Mouse (Mus musculus): ENCODE data around the gene Sigirr. TPM values are rescaled to one million over a fixed set of nuclear protein-coding genes. Genes with fewer than 3 reads are reported as not detected.

Sigirr gene
- 8.4 TPM for polyA plus RNA-seq (2014; fragmentation: Illumina TruSeq; extraction: RNeasy Lipid Tissue Mini Kit (QIAGEN cat#74804); ENCODE audit: low read depth, low replicate concordance)

DNA sequence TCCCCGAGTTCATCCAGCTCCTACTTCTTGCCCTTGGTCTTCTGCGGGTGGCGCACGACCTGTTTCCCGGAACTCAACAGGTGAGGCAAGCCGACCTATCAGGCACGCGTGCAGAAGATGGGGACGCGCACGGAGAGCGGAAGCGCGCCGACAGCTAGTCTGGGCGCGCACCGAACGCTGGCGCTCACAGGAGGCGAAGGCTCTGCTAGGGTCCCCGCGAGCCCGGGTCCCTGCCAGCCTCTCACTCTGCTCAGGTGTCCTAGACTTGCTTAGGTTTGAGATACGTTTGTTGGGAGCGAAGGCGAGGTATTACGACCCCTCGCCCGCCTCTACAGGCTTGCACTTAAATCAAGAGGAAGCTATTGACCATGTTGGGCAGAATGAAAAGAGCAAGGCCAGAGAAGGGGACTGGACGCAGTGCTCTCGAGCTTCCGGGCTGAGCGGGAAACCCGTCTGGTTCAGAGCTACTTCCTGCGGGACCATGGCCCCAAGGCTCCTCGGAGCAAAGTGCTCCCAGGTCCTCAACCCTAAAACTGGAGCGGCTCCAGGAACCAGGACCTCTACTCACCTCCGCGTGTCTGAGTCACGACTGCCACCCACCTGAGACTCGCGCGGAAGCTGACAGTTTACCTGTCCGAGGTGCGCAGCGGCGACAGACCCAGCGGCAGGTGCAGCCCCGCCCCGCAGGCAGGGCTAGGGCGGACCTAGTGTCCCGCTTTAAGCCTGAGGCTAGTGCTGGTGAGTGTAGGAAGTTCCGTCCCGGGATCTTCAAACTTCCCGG lies at the start of gene Sigirr:
Sigirr (minus strand) TSS at position 662 of the 781 bp plus-strand sequence.

GRCm38 (mm10) chr7:141122245-141122644 lies 21.9 kb upstream of the Sigirr start, which contains the start of gene Ptdss2:
Gene Ptdss2, plus strand, starts transcription at chr7:141122382.

DNA sequence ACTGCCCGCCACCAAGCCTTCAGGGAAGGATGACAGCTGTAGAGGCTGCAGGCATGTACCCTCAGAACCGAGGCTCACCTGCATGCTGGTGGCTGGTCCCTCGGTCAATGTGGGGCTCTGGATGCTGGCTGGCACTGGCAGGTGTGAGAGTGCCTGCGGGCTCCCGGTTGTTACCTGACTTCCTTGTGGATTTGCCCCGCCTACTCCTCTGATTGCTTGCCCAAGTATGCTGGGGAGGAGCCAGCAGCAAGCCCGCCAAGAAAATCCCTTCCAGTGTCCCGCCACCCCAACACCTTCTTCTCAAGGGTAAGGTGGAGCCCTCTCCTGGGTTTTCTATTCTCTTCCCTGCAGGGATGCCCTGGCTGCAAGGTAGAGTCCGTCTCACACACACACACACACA lies 17.3 kb upstream of the Sigirr start, which contains the start of gene Ano9:
Ano9 (minus strand) TSS at position 171 of the 400 bp plus-strand sequence.

GRCm38 (mm10) chr7:141077841-141078240 lies 22.5 kb downstream of the Sigirr start, which contains the start of gene Pkp3:
Gene Pkp3, plus strand, starts transcription at chr7:141078218.

DNA sequence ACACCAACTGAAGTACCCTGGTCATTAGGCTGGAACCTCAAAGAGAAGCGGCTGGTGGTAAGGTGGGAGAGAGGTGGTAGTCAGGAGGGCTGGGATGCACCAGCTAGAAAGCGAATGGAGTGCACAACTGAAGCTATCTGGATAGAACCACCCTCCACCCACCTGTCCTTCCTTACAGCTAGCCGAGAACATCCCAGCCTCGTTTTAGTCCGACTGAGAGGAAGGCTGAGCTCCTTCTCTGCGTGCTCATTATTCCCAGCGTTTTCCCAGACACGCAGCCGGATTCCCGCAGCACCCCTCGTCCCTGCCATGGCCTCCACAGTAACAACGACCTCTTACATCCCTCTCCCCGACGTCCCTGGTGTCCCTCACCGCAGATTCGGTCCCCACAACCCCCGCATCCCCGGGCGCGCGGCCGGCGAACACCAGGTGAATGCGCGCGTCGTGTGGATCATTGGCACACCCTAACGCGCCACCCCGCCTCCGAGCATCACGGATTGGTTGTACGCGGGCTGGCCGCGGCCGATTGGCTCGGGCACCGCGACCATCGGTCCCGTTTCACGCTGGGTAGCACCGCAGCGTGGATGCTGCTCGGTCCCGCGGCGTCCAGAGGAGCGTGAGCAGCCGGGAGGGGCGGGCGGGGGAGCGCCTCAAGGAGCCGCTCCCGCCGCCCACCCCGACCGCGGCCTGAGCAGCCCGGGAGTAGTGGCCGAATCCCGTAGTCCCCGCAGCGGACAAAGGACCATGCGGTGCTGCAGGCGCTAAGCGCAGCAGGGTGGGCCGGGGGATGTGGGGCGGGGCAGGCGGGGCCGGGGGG lies 39.7 kb downstream of the Sigirr start, which contains the start of gene B4galnt4:
B4galnt4 (plus strand) TSS at position 679 of the 817 bp plus-strand sequence.

Other genes starting within 250 kb of the Sigirr start
- not detected for gene Gm45785, start 244.2 kb downstream of the Sigirr start, polyA plus RNA-seq (2014; fragmentation: Illumina TruSeq; extraction: RNeasy Lipid Tissue Mini Kit (QIAGEN cat#74804); ENCODE audit: low read depth, low replicate concordance)
- gene Ric8a, start 243.6 kb downstream of the Sigirr start, polyA plus RNA-seq (2014; fragmentation: Illumina TruSeq; extraction: RNeasy Lipid Tissue Mini Kit (QIAGEN cat#74804); ENCODE audit: low read depth, low replicate concordance): 22.6 TPM
- 12.4 TPM for gene Bet1l, start 243.0 kb downstream of the Sigirr start, polyA plus RNA-seq (2014; fragmentation: Illumina TruSeq; extraction: RNeasy Lipid Tissue Mini Kit (QIAGEN cat#74804); ENCODE audit: low read depth, low replicate concordance)
- gene Psmd13, start 218.6 kb downstream of the Sigirr start, polyA plus RNA-seq (2014; fragmentation: Illumina TruSeq; extraction: RNeasy Lipid Tissue Mini Kit (QIAGEN cat#74804); ENCODE audit: low read depth, low replicate concordance): 93.8 TPM
- gene Sirt3, start 218.3 kb downstream of the Sigirr start, polyA plus RNA-seq (2014; fragmentation: Illumina TruSeq; extraction: RNeasy Lipid Tissue Mini Kit (QIAGEN cat#74804); ENCODE audit: low read depth, low replicate concordance): 77.7 TPM
- gene Cox8b, start 200.1 kb downstream of the Sigirr start, polyA plus RNA-seq (2014; fragmentation: Illumina TruSeq; extraction: RNeasy Lipid Tissue Mini Kit (QIAGEN cat#74804); ENCODE audit: low read depth, low replicate concordance): 3,602 TPM
- gene Nlrp6, start 179.7 kb downstream of the Sigirr start, polyA plus RNA-seq (2014; fragmentation: Illumina TruSeq; extraction: RNeasy Lipid Tissue Mini Kit (QIAGEN cat#74804); ENCODE audit: low read depth, low replicate concordance): not detected
- gene Pgghg, start 159.2 kb downstream of the Sigirr start, polyA plus RNA-seq (2014; fragmentation: Illumina TruSeq; extraction: RNeasy Lipid Tissue Mini Kit (QIAGEN cat#74804); ENCODE audit: low read depth, low replicate concordance): 6.1 TPM
- 0.92 TPM for gene Ifitm5, start 150.3 kb downstream of the Sigirr start, polyA plus RNA-seq (2014; fragmentation: Illumina TruSeq; extraction: RNeasy Lipid Tissue Mini Kit (QIAGEN cat#74804); ENCODE audit: low read depth, low replicate concordance)
- not detected for gene Gm45717, start 144.6 kb downstream of the Sigirr start, polyA plus RNA-seq (2014; fragmentation: Illumina TruSeq; extraction: RNeasy Lipid Tissue Mini Kit (QIAGEN cat#74804); ENCODE audit: low read depth, low replicate concordance)
- gene Ifitm2, start 144.6 kb downstream of the Sigirr start, polyA plus RNA-seq (2014; fragmentation: Illumina TruSeq; extraction: RNeasy Lipid Tissue Mini Kit (QIAGEN cat#74804); ENCODE audit: low read depth, low replicate concordance): 168 TPM
- 10.8 TPM for gene Ifitm1, start 133.4 kb downstream of the Sigirr start, polyA plus RNA-seq (2014; fragmentation: Illumina TruSeq; extraction: RNeasy Lipid Tissue Mini Kit (QIAGEN cat#74804); ENCODE audit: low read depth, low replicate concordance)
- gene Ifitm3, start 89.8 kb downstream of the Sigirr start, polyA plus RNA-seq (2014; fragmentation: Illumina TruSeq; extraction: RNeasy Lipid Tissue Mini Kit (QIAGEN cat#74804); ENCODE audit: low read depth, low replicate concordance): 220 TPM
- 0.84 TPM for gene Ifitm6, start 82.6 kb downstream of the Sigirr start, polyA plus RNA-seq (2014; fragmentation: Illumina TruSeq; extraction: RNeasy Lipid Tissue Mini Kit (QIAGEN cat#74804); ENCODE audit: low read depth, low replicate concordance)
- gene Gm17387, start 71.4 kb downstream of the Sigirr start, polyA plus RNA-seq (2014; fragmentation: Illumina TruSeq; extraction: RNeasy Lipid Tissue Mini Kit (QIAGEN cat#74804); ENCODE audit: low read depth, low replicate concordance): not detected
- not detected for gene B4galnt4, start 39.5 kb downstream of the Sigirr start, polyA plus RNA-seq (2014; fragmentation: Illumina TruSeq; extraction: RNeasy Lipid Tissue Mini Kit (QIAGEN cat#74804); ENCODE audit: low read depth, low replicate concordance)
- not detected for gene Pkp3, start 22.4 kb downstream of the Sigirr start, polyA plus RNA-seq (2014; fragmentation: Illumina TruSeq; extraction: RNeasy Lipid Tissue Mini Kit (QIAGEN cat#74804); ENCODE audit: low read depth, low replicate concordance)
- gene Ano9, start 17.2 kb upstream of the Sigirr start, polyA plus RNA-seq (2014; fragmentation: Illumina TruSeq; extraction: RNeasy Lipid Tissue Mini Kit (QIAGEN cat#74804); ENCODE audit: low read depth, low replicate concordance): not detected
- gene Ptdss2, start 21.8 kb upstream of the Sigirr start, polyA plus RNA-seq (2014; fragmentation: Illumina TruSeq; extraction: RNeasy Lipid Tissue Mini Kit (QIAGEN cat#74804); ENCODE audit: low read depth, low replicate concordance): 29.2 TPM
- gene Rnh1, start 72.3 kb upstream of the Sigirr start, polyA plus RNA-seq (2014; fragmentation: Illumina TruSeq; extraction: RNeasy Lipid Tissue Mini Kit (QIAGEN cat#74804); ENCODE audit: low read depth, low replicate concordance): 69.3 TPM
- 59.1 TPM for gene Hras, start 93.4 kb upstream of the Sigirr start, polyA plus RNA-seq (2014; fragmentation: Illumina TruSeq; extraction: RNeasy Lipid Tissue Mini Kit (QIAGEN cat#74804); ENCODE audit: low read depth, low replicate concordance)
- gene Lrrc56, start 93.6 kb upstream of the Sigirr start, polyA plus RNA-seq (2014; fragmentation: Illumina TruSeq; extraction: RNeasy Lipid Tissue Mini Kit (QIAGEN cat#74804); ENCODE audit: low read depth, low replicate concordance): 2.6 TPM
- gene Lmntd2, start 113.5 kb upstream of the Sigirr start, polyA plus RNA-seq (2014; fragmentation: Illumina TruSeq; extraction: RNeasy Lipid Tissue Mini Kit (QIAGEN cat#74804); ENCODE audit: low read depth, low replicate concordance): not detected
- gene Rassf7, start 115.3 kb upstream of the Sigirr start, polyA plus RNA-seq (2014; fragmentation: Illumina TruSeq; extraction: RNeasy Lipid Tissue Mini Kit (QIAGEN cat#74804); ENCODE audit: low read depth, low replicate concordance): 0.39 TPM
- 22.9 TPM for gene Phrf1, start 128.2 kb upstream of the Sigirr start, polyA plus RNA-seq (2014; fragmentation: Illumina TruSeq; extraction: RNeasy Lipid Tissue Mini Kit (QIAGEN cat#74804); ENCODE audit: low read depth, low replicate concordance)
- gene Irf7, start 165.9 kb upstream of the Sigirr start, polyA plus RNA-seq (2014; fragmentation: Illumina TruSeq; extraction: RNeasy Lipid Tissue Mini Kit (QIAGEN cat#74804); ENCODE audit: low read depth, low replicate concordance): 10.7 TPM
- not detected for gene Cdhr5, start 176.2 kb upstream of the Sigirr start, polyA plus RNA-seq (2014; fragmentation: Illumina TruSeq; extraction: RNeasy Lipid Tissue Mini Kit (QIAGEN cat#74804); ENCODE audit: low read depth, low replicate concordance)
- gene Sct, start 178.6 kb upstream of the Sigirr start, polyA plus RNA-seq (2014; fragmentation: Illumina TruSeq; extraction: RNeasy Lipid Tissue Mini Kit (QIAGEN cat#74804); ENCODE audit: low read depth, low replicate concordance): not detected
- not detected for gene Drd4, start 191.4 kb upstream of the Sigirr start, polyA plus RNA-seq (2014; fragmentation: Illumina TruSeq; extraction: RNeasy Lipid Tissue Mini Kit (QIAGEN cat#74804); ENCODE audit: low read depth, low replicate concordance)
- gene Deaf1, start 227.1 kb upstream of the Sigirr start, polyA plus RNA-seq (2014; fragmentation: Illumina TruSeq; extraction: RNeasy Lipid Tissue Mini Kit (QIAGEN cat#74804); ENCODE audit: low read depth, low replicate concordance): 17.7 TPM
- gene Tmem80, start 227.2 kb upstream of the Sigirr start, polyA plus RNA-seq (2014; fragmentation: Illumina TruSeq; extraction: RNeasy Lipid Tissue Mini Kit (QIAGEN cat#74804); ENCODE audit: low read depth, low replicate concordance): 27.8 TPM
- 4.6 TPM for gene Eps8l2, start 238.3 kb upstream of the Sigirr start, polyA plus RNA-seq (2014; fragmentation: Illumina TruSeq; extraction: RNeasy Lipid Tissue Mini Kit (QIAGEN cat#74804); ENCODE audit: low read depth, low replicate concordance)